Mouse (Mus musculus): Measurements from ENCODE around the gene Myof. TPM values are rescaled to one million over a fixed set of nuclear protein-coding genes. Genes with fewer than 3 reads are reported as not detected.

Myof gene
- polyA plus RNA-seq, 1 experiment from 2014 or later: 5.7 TPM

DNA sequence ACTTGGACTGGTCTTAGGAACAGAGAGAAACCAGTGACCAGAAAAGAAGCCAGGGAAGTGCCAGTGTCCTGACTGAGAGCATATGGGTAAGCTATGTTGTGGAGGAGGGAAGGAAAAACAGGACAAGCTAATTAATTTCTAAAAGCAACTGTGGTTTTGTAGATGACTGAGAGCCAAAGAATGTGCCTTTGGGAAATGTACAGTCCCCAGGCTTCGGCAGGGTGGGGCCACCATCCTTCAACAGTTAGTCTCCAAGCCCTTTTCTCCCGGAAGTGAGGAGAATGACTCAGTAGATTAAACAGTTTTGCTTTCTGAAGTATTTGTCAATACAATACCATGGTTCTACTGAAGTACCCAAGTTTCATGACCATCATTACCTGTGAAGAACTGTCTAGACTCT lies 5.1 kb downstream of the Myof start:
- H3K4me2 ChIP-seq: no peak overlapping the region

GRCm38 (mm10) chr19:38035766-38036165 lies 7.6 kb downstream of the Myof start:
- Histone ChIP-seq H3K4me1 (peaks cover 11% of the 10 kb centered on the region), H3K4me3 (no peak overlapping the region), H3K27ac (replicated peaks) (no peak overlapping the region), H3K27me3 (replicated peaks) (no peaks in the 10 kb centered on the region; the same call in 1 of the 2 replicates), H3K9me3 (no peaks in the 10 kb centered on the region), H3K36me3 (no peaks in the 10 kb centered on the region), H3K9ac (no peak overlapping the region), H3K4me2 (no peak overlapping the region)
- 65% methylated on average over 2 of the region's 2 CpGs for WGBS
- ATAC-seq (ENCODE audit: extremely low read depth, insufficient number of reproducible peaks, low FRiP score, low TSS enrichment): no peak

More for the DNA sequence above, 5.1 kb downstream of the Myof start:
- no peak overlapping the region for H3K4me3 ChIP-seq
- WGBS: 52% methylated on average over 2 of the region's 2 CpGs
- H3K9ac ChIP-seq: no peak overlapping the region
- H3K9me3 ChIP-seq: no peaks in the 10 kb centered on the region
- H3K27me3 ChIP-seq (replicated peaks): no peaks in the 10 kb centered on the region
- no peak for ATAC-seq (ENCODE audit: extremely low read depth, insufficient number of reproducible peaks, low FRiP score, low TSS enrichment)
- H3K27ac ChIP-seq (replicated peaks): no peak overlapping the region
- no peaks in the 10 kb centered on the region for H3K36me3 ChIP-seq
- peaks cover 18% of the 10 kb centered on the region for H3K4me1 ChIP-seq

GRCm38 (mm10) chr19:38034696-38035095 lies 8.7 kb downstream of the Myof start:
- H3K4me1 ChIP-seq: peaks cover 20% of the 10 kb centered on the region
- no peak for ATAC-seq (ENCODE audit: extremely low read depth, insufficient number of reproducible peaks, low FRiP score, low TSS enrichment)
- H3K4me3 ChIP-seq: no peak overlapping the region
- no peaks in the 10 kb centered on the region for H3K9me3 ChIP-seq
- no peaks in the 10 kb centered on the region for H3K36me3 ChIP-seq
- no peak overlapping the region for H3K27ac ChIP-seq (replicated peaks)
- H3K4me2 ChIP-seq: no peak overlapping the region
- H3K9ac ChIP-seq: no peak overlapping the region
- no peaks in the 10 kb centered on the region; the same call in 1 of the 2 replicates for H3K27me3 ChIP-seq (replicated peaks)
- 61% methylated on average over 2 of the region's 2 CpGs for WGBS

DNA sequence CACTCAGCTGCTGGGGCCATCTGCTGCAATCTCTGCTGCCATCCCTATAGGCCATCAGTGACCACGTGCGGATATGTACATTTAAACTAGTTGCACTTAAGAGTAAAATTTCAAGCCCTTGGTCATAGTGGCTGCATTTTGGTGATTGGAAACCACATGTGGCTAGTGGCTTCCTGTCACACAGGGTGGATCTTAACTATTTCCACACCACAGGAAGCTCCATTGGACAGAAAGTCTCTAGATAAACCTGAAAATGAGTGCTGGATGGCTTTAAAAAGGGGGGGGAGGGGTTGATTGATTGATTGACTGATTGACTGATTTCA lies 9.7 kb downstream of the Myof start:
- peaks cover 22% of the 10 kb centered on the region for H3K4me1 ChIP-seq
- WGBS: 74% methylated on average over 2 of the region's 2 CpGs
- ATAC-seq (ENCODE audit: extremely low read depth, insufficient number of reproducible peaks, low FRiP score, low TSS enrichment): no peak
- H3K4me2 ChIP-seq: no peak overlapping the region
- no peak overlapping the region for H3K27ac ChIP-seq (replicated peaks)
- H3K27me3 ChIP-seq (replicated peaks): no peaks in the 10 kb centered on the region; the same call in 1 of the 2 replicates
- H3K4me3 ChIP-seq: no peak overlapping the region
- no peak overlapping the region for H3K9ac ChIP-seq
- H3K9me3 ChIP-seq: no peaks in the 10 kb centered on the region
- no peaks in the 10 kb centered on the region for H3K36me3 ChIP-seq

GRCm38 (mm10) chr19:38032993-38033734 lies 10.2 kb downstream of the Myof start:
- WGBS: 73% methylated on average over 15 of the region's 15 CpGs
- Histone ChIP-seq H3K27me3 (replicated peaks) (no peaks in the 10 kb centered on the region; the same call in 1 of the 2 replicates), H3K4me3 (no peak overlapping the region), H3K36me3 (no peaks in the 10 kb centered on the region), H3K9ac (no peak overlapping the region), H3K9me3 (no peaks in the 10 kb centered on the region), H3K4me2 (no peak overlapping the region), H3K4me1 (peaks cover 24% of the 10 kb centered on the region), H3K27ac (replicated peaks) (no peak overlapping the region)
- no peak for ATAC-seq (ENCODE audit: extremely low read depth, insufficient number of reproducible peaks, low FRiP score, low TSS enrichment)

- no peak for ATAC-seq (ENCODE audit: extremely low read depth, insufficient number of reproducible peaks, low FRiP score, low TSS enrichment)
- no peak overlapping the region for H3K4me3 ChIP-seq
- H3K9ac ChIP-seq: no peak overlapping the region
- no peak overlapping the region for H3K27ac ChIP-seq (replicated peaks)
- H3K36me3 ChIP-seq: no peaks in the 10 kb centered on the region
- H3K27me3 ChIP-seq (replicated peaks): no peaks in the 10 kb centered on the region; the same call in 1 of the 2 replicates
- peak overlapping the region; percentile 53 for H3K4me2 ChIP-seq
- WGBS: 42% methylated on average over 9 of the region's 9 CpGs
- H3K9me3 ChIP-seq: no peaks in the 10 kb centered on the region
- H3K4me1 ChIP-seq: peaks cover 41% of the 10 kb centered on the region
These were observed 12.2 kb downstream of the Myof start for GRCm38 (mm10) chr19:38031144-38031543.

DNA sequence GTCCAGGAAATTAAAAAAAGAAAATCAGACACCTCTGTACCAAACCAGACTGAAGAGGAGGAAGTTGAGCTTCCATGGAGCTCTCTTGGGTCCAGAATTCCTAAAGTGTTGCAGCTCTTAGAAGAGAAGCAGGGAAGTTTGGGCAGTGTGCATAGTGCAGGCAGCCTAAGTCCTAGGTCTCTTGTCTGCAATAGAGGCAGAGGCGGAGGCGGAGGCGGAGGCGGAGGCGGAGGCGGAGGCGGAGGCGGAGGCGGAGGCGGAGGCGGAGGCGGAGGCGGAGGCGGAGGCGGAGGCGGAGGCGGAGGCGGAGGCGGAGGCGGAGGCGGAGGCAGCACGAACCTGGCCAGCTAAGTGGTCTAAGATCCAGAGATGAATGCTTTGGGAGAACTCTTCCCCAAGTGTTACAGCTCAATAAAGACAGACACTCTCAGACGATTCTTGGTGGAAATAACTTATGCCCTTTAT lies 12.7 kb downstream of the Myof start:
- 0 out of 2 replicates have a peak overlapping the region, but pooled peaks have one; percentile 38 for H3K9ac ChIP-seq
- H3K4me1 ChIP-seq: peaks cover 46% of the 10 kb centered on the region
- ATAC-seq (ENCODE audit: extremely low read depth, insufficient number of reproducible peaks, low FRiP score, low TSS enrichment): no peak
- H3K4me3 ChIP-seq: no peak overlapping the region
- 1% methylated on average over 18 of the region's 23 CpGs for WGBS
- H3K27me3 ChIP-seq (replicated peaks): no peaks in the 10 kb centered on the region; the same call in 1 of the 2 replicates
- H3K4me2 ChIP-seq: peak overlapping the region; percentile 53
- no peaks in the 10 kb centered on the region for H3K9me3 ChIP-seq
- no peaks in the 10 kb centered on the region for H3K36me3 ChIP-seq
- peak overlapping the region; percentile 42; the same call in 1 of the 2 replicates for H3K27ac ChIP-seq (replicated peaks)

GRCm38 (mm10) chr19:38029871-38030270 lies 13.5 kb downstream of the Myof start:
- H3K4me2 ChIP-seq: 0 out of 2 replicates have a peak overlapping the region, but pooled peaks have one; percentile 4
- WGBS: 54% methylated on average over 3 of the region's 3 CpGs

GRCm38 (mm10) chr19:38029292-38029691 lies 14.1 kb downstream of the Myof start:
- H3K27ac ChIP-seq (replicated peaks): 0 out of 2 replicates have a peak overlapping the region, but pooled peaks have one; percentile 42
- H3K4me3 ChIP-seq: no peak overlapping the region
- ATAC-seq (ENCODE audit: extremely low read depth, insufficient number of reproducible peaks, low FRiP score, low TSS enrichment): no peak
- no peaks in the 10 kb centered on the region for H3K9me3 ChIP-seq
- H3K27me3 ChIP-seq (replicated peaks): no peaks in the 10 kb centered on the region; the same call in 1 of the 2 replicates
- H3K9ac ChIP-seq: no peak overlapping the region
- H3K4me2 ChIP-seq: no peak overlapping the region
- peaks cover 56% of the 10 kb centered on the region for H3K4me1 ChIP-seq
- H3K36me3 ChIP-seq: no peaks in the 10 kb centered on the region
- WGBS: 67% methylated on average over 3 of the region's 3 CpGs

More at GRCm38 (mm10) chr19:38029871-38030270, 13.5 kb downstream of the Myof start:
- no peak overlapping the region for H3K4me3 ChIP-seq
- H3K9me3 ChIP-seq: no peaks in the 10 kb centered on the region
- peaks cover 54% of the 10 kb centered on the region for H3K4me1 ChIP-seq
- H3K27me3 ChIP-seq (replicated peaks): no peaks in the 10 kb centered on the region; the same call in 1 of the 2 replicates
- ATAC-seq (ENCODE audit: extremely low read depth, insufficient number of reproducible peaks, low FRiP score, low TSS enrichment): no peak
- no peaks in the 10 kb centered on the region for H3K36me3 ChIP-seq
- 0 out of 2 replicates have a peak overlapping the region, but pooled peaks have one; percentile 42 for H3K27ac ChIP-seq (replicated peaks)
- H3K9ac ChIP-seq: no peak overlapping the region

DNA sequence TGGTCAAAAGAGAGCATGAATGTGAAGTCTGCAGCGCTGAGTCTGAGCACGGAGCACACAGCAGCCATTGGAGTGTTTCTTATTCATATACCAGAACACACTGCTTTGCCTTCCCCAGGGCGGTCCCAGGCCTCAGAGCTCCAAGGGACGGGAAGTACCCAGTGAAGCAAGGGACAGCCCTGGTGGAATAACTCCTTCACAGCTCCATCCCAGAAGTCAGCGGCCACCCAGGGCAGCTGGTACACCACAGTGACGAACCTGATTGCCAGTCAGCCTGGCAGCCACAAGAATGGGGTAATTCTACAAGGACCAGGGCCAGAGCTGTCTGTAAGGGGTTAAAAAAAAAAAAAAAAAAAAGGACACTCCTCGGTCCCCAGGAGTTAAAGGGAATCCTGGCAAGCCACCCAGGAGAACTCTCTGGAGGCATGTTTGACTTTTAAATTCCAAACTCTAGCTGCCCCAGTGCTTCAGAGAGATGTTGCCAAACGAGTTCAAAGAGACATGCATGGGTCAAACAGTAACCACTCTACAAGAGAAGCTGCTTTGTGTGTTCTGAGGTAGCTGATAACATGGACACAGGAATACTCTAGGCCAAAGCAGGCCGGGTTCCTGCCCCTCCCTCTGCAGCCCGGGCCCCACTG lies 15.4 kb downstream of the Myof start:
- Histone ChIP-seq H3K4me1 (peaks cover 56% of the 10 kb centered on the region), H3K9ac (no peak overlapping the region), H3K27ac (replicated peaks) (peak overlapping the region; percentile 62), H3K27me3 (replicated peaks) (no peaks in the 10 kb centered on the region; the same call in 1 of the 2 replicates), H3K4me3 (no peak overlapping the region), H3K36me3 (no peaks in the 10 kb centered on the region), H3K4me2 (no peak overlapping the region), H3K9me3 (no peaks in the 10 kb centered on the region)
- 50% methylated on average over 10 of the region's 10 CpGs for WGBS
- no peak for ATAC-seq (ENCODE audit: extremely low read depth, insufficient number of reproducible peaks, low FRiP score, low TSS enrichment)

GRCm38 (mm10) chr19:38027389-38027788 lies 16.0 kb downstream of the Myof start:
- Histone ChIP-seq H3K27ac (replicated peaks) (peak overlapping the region; percentile 62; the same call in 1 of the 2 replicates), H3K4me3 (no peak overlapping the region), H3K27me3 (replicated peaks) (no peaks in the 10 kb centered on the region; the same call in 1 of the 2 replicates), H3K9ac (no peak overlapping the region), H3K36me3 (no peaks in the 10 kb centered on the region), H3K4me1 (peaks cover 60% of the 10 kb centered on the region), H3K9me3 (no peaks in the 10 kb centered on the region), H3K4me2 (no peak overlapping the region)
- no peak for ATAC-seq (ENCODE audit: extremely low read depth, insufficient number of reproducible peaks, low FRiP score, low TSS enrichment)
- WGBS: 79% methylated on average over 6 of the region's 6 CpGs
